Mouse (Mus musculus): Measurements from ENCODE around the gene Kcnq4.

Gene Kcnq4

GRCm38 (mm10) chr4:120673606-120674005 is 74.8 kb downstream of the Kcnq4 start:
- DNase-seq (ENCODE audit: low spot score), result no peak

DNA sequence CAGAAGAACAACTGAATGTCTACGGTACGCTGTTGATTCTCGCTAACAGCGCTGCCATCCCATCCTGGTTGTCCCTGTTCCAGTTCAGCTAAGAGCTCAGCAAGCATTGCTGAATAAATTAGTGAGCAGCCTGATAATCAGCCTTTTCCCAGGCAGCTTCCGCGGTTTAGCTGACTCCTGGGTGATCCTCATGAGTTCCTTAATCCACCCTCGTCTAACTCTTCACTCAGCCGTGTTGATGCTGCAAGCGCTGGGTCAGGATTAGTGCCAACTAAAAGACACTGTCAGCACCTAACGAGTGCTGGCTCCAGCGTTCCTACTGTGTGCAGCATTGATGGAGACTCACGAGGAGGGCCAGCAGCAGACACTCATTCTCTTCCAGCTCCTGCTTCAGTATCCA is 77.4 kb downstream of the Kcnq4 start:
- DNase-seq (ENCODE audit: low spot score), result no peak

GRCm38 (mm10) chr4:120669585-120669984 is 78.8 kb downstream of the Kcnq4 start:
- no peak for DNase-seq (ENCODE audit: low spot score)

- no peak for DNase-seq (ENCODE audit: low spot score)
Observed at GRCm38 (mm10) chr4:120668551-120668950, 79.9 kb downstream of the Kcnq4 start.

DNA sequence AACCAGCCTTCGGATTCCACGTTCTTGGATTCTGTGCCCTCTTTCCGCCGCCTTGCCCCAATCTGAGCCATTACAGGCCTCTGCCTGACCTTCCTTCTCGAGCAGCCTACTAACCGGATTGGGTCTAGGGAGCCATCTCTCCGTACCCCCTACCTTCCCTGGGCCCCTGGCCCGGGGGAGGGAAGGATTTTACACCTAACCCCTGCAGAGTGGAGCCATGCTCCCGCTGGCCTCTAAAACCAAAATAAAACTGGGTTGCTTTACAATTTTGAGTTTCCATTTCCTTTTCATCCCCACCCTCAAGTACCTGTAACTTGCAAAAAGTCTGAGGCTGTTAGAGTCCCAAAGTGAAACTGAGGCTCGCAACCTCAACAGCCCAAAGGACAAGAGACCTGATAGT is 80.9 kb downstream of the Kcnq4 start:
- DNase-seq (ENCODE audit: low spot score), result no peak

GRCm38 (mm10) chr4:120667045-120667501 is 81.3 kb downstream of the Kcnq4 start:
- peak; percentile 43 for DNase-seq (ENCODE audit: low spot score)

- peak; percentile 81 for DNase-seq (ENCODE audit: low spot score)
Observed at GRCm38 (mm10) chr4:120666358-120667024, 81.9 kb downstream of the Kcnq4 start, which contains the start of gene Cited4. Gene Cited4, plus strand, starts transcription at chr4:120666572.

DNA sequence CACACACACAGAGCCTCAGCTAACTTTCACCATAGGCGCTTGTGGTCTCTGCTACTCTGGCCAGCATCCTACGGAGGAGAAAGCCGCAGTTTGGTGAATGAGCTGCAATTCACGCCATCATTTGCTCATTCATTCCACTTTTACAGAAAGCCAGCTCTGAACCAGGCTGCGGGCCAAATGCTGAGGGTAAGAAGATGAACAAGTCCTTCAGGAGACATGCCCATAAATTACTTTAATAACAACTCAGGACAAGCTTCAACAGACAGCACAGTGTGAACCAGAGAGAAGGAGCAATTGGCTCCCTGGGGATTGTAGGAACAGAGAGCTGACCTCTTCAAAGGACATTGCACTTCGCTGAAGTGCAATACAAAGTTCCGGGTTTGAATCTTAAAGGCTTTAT is 82.6 kb downstream of the Kcnq4 start:
- DNase-seq (ENCODE audit: low spot score), result no peak

GRCm38 (mm10) chr4:120665144-120665700 is 83.2 kb downstream of the Kcnq4 start:
- no peak for DNase-seq (ENCODE audit: low spot score)

DNA sequence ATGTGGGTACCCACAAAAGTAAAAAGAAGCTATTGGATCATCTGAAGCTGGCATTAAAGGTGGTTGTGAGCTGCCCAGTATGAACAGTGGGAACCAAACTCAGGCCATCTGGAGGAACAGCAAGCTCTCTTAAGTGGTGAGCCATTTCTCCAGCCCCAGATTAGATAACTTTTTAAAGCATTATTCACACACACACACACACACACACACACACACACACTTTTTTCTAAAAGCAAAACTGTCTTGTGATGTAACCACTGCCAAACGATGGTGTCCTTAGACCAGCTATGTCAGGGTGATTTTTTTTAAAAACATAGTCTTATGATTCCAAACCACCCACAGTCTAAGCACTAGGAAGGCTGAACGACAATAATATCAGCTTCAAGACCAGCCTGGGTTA is 83.8 kb downstream of the Kcnq4 start:
- DNase-seq (ENCODE audit: low spot score), result no peak

DNA sequence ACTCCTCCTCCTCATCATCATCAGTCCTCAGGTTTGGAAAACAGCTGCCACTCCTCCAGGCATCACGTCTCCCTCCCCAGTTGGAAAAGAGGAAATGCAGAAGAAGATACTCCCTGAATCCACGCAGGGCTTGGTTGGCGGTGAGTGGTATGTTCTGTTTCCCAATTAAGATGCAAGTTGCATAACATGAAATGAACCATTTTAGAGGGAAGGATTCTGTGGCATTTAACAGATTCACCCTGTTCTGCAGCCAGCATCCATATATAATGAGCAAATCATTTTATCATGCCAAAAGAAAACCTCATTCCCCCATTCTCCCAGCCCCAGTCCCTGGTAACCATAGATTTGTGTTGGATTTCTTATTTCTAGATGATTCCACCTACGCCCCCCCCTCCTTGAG is 87.9 kb downstream of the Kcnq4 start:
- DNase-seq (ENCODE audit: low spot score), result no peak

- no peak for DNase-seq (ENCODE audit: low spot score)
Observed at GRCm38 (mm10) chr4:120655898-120656297, 92.5 kb downstream of the Kcnq4 start.

DNA sequence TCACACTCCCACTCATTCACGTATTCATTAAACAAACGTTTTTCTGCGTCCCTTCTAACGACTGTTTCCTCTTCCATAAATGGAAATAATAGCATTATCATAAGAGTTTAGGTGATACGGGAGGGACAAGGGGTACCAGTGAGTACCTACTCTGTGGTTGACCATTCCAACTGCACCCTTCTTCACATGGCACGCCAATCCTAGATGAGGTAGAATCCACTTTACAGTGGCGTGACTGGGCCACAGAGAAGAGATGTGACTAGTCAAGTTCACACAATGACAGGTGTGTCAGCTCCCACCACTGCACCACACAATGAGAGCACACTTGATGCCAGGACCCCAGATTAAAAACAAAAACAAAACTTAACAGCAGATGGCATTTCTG is 98.2 kb downstream of the Kcnq4 start:
- no peak for DNase-seq (ENCODE audit: low spot score)

DNA sequence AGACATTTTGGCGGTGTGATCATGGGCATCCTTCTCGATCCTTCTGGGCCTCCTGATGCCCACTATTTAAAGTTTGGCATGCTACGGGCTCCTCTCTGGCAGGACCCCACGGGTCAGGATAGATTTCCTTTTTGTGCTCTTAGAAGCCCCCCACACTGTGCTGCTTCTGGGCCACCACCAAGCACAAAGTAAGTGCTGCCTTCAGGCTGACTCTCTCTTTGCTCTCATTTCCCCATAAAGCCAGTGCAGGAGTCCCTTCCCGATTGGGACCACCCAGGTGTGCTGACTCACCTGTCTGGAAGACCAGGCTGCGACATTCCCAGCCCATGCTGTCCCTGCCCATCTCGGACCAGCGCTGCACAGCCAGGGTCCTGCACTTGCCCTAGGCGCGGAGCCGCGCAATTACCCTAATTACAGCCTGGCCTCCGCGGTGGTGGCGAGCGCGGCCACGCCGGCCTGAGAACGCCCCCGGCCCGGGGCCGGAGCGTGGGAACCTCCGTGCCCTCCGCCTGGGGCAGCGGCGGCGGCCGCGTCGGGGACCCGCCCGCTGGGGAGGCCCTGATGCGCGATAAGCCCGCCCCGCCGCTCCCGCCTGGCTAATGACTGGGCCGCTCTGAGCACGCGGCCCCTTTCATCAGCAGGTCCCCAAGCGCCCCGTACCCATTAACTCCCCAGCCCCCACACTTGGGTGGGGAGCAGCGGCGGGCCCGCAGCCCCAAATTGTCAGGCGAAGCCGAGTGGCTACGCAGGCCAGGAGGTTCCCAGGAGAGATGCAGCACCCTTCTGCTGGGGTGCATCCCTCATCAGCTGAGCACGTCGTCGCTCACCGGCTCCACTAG is 98.8 kb downstream of the Kcnq4 start:
- no peak for DNase-seq (ENCODE audit: low spot score)

Measured in T-cell, adult 2 months (primary cell).